10 mouse cellular contexts compared by ENCODE assay signal in the genomic region with DNA sequence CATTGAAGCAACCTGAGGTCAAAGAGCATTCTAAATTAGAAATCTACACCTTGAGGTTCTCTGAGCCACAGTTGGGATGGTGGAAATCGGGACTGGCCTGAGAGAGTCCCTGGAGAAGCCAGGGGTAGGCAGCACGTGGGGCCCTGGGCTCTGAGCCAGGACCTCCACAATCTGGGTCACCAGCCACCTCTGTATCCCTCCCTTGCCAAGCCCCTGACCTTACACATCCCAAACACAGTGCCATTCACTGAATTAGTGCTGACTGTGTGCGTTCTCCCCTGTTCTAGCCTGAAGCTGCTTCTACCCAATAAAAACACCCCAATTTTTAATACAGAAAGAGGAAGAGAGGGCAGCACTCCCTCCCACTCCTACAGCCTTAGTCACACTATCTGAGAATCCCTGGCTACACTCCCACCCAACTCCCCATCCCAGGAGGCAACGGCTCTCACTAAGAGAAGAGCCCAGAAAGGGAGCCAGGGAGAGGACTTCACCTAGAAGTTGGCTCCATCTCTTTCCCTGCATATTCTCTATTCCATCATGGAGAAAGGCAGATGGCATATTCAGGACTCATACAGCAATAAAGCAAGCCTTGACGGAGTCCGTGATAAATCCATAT. TPM values are rescaled to one million over a fixed set of nuclear protein-coding genes. Genes with fewer than 3 reads are reported as not detected.
DNase-seq lines count a peak whose midpoint lies in the region; ATAC-seq lines count a peak whose summit lies in the region.
"Had no signal": no experiment of that assay in that cellular context is flagged by ENCODE, and none has a peak within 500 bp of the region (broad histone marks: within the 10 kb centered on the region; RNA-seq: fewer than 3 reads in every experiment).

No protein-coding gene starts in this region.

- DNase-seq in cerebellum, adult 9-11 months = peak; percentile 10
- no peak for DNase-seq in cerebellum, adult 8-10 months
- peak; percentile 10 for DNase-seq in layer of hippocampus, adult 9-11 months
- no peak for DNase-seq in layer of hippocampus, adult 8-10 months (ENCODE audit: low spot score in 2 of 2)
- peak; percentile 75 for DNase-seq in adrenal gland, postnatal 14 days
- DNase-seq in heart, postnatal 10 days = peak; percentile 72 to 79
- no peak for DNase-seq in urinary bladder, adult 2 months (ENCODE audit: low spot score)
- DNase-seq: kidney, adult 8-10 months had no signal

- intact Hi-C loops in heart, postnatal 10 days (cut with DNase I) = no loop called here

- no peak for ATAC-seq in megakaryocyte, adult 5-6 weeks (ENCODE audit: poor library complexity, severe bottlenecking)

RNA-seq across cellular contexts. Expression of a gene that starts 46.4 kb away (rescaled TPM):
- 1 to 10 TPM; 3.1 to 5.4 (median 4.3) TPM for total RNA-seq in layer of hippocampus, adult 8-10 months (2022)
- total RNA-seq in adrenal gland, postnatal 14 days (2021) = 70.2 and 82.4 TPM in 2 replicates
- total RNA-seq in heart, postnatal 10 days (2021) = 100 to 1,000 TPM; 107 to 132 TPM
- 235 and 273 TPM in 2 replicates for polyA plus RNA-seq in urinary bladder, adult 2 months (2012; rRNA removed)
- total RNA-seq in megakaryocyte, adult 5-6 weeks (2015) = 0.02 TPM in 1 of 2 replicates, not detected in the other
- total RNA-seq in megakaryocyte, adult 5-6 weeks (2017) = not detected in 2 replicates
- total RNA-seq: granulocyte monocyte progenitor cell, adult 5-6 weeks had no signal

Comparison
In these comparisons a context has a peak if more than half of its experiments do, and no peak if none do; other contexts are left out.
1. DNase-seq: peak in cerebellum, adult 9-11 months (single experiment), layer of hippocampus, adult 9-11 months (single experiment), adrenal gland, postnatal 14 days (single experiment) and heart, postnatal 10 days (2 of 2); none in cerebellum, adult 8-10 months (single experiment), layer of hippocampus, adult 8-10 months (0 of 2) and urinary bladder, adult 2 months (single experiment).
2. RNA of a gene that starts 46.4 kb away (total RNA-seq): 107 to 132 TPM in heart, postnatal 10 days and 70.2 to 82.4 TPM in adrenal gland, postnatal 14 days; 3.1 to 5.4 TPM in layer of hippocampus, adult 8-10 months and 0.02 TPM in megakaryocyte, adult 5-6 weeks; every median in the first group is over 10 times any median in the second.